Mouse (Mus musculus) mouse trophoblast stem cell (cell line): ENCODE measurements at regions not wholly inside any gene's neighbourhood (a gene's known extent, or its start where the extent isn't known, plus 50 kb on each side); places are given as distances from the start of the nearest gene placed in this dataset.

Source experiments
- in situ Hi-C, 2 experiments: fragments of 300-500 bp; cut with MseI, MboI; formaldehyde crosslinking; loops; 2 replicates in 1 of 2; 3 replicates in 1 of 2; pipeline ENCODE4 v1.15.1; 2025

DNA sequence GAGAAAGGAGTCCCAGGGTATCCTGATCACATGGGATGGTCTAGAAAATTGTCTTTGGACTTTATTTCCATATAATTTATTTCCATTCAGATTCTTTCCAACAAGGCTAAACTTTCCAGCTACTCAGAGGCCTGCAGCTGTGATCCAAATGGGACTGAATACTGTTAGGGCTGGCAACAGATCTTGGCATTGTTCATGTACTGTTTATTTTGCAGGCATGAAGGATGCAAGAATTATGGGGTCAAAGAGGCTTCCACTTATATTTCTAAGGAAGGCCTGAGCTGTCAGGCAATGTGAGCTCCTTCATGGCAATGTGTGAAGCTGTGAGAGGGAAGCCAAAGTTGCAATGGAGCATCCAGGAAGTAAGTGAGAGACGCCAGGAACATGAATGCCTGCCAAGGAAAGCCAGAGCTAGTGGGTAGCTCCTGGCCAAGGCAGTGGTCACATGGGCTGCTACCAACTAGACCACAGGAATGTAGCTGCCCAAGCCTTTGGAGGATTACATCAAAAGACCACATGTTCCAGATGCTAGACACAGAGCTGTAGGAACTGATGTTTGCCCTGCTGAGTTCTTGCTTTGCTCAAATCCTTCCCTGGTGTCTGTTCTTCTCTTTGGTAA, 261.8 kb upstream of the Sox11 start:
- in situ Hi-C loops = loop anchor here in 1 of 2 experiments (25.0 kb wide), 1 partner anchor 833 kb away; no protein-coding TSS in a partner anchor

DNA sequence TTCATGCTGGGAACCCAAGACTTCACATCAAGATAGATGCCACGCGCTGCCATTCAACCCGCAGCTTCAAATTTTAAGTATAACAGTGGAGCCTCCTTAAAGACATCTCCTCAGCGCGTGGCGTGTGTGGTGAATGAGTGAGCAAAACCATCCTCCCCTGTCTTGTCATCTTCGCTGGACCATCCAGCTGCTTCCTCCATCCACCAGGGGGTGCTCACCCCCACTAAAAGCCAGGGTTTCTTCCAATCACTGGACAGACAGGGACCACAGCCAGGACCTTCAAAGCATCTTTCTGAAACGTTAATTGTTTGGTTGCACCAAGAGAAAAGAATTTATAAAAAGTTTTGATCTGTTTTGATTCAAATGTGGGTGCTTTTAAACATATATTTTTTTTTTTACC, 256.8 kb upstream of the Sox11 start:
- in situ Hi-C loops = no loop called here

DNA sequence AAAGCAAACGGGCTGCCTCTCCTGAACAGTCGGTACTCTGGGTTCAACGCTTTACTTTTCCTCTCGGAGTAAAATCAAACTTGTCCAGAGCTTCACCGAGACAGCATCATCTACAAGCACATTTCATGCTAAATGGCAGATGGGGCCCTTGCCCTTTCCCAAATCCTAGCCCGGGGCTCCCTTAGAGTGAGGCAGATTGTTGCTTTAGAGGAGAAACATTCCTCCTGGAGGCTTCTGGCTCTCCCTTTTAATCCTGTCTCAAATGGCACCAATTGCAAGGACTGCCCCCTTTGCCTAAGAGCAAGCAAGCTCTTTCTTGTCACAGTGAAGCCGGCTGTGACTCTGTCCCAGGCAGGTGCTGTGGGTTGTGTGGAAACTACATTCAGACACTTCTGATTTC, 255.5 kb upstream of the Sox11 start:
- in situ Hi-C loops = no loop called here

DNA sequence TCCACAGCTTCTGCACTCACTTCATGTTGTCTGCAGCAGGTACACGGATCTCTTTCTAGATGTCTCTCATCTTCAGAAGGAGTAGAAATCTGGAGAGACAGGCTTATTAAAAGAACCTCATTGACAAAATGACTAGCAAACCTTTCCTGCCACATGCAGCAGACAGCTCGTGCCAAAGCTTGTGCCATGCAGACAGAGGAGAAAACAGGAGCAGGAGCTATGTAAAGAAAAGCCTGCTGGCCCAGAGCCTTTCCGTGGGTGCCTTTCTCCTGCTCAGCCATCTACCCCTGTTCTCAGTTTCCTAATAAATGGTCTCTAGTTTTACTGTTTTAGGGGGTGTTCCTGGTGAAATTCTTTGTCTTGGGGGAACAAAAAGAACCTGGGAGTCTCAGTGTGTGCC, 254.9 kb upstream of the Sox11 start:
- in situ Hi-C loops = no loop called here

DNA sequence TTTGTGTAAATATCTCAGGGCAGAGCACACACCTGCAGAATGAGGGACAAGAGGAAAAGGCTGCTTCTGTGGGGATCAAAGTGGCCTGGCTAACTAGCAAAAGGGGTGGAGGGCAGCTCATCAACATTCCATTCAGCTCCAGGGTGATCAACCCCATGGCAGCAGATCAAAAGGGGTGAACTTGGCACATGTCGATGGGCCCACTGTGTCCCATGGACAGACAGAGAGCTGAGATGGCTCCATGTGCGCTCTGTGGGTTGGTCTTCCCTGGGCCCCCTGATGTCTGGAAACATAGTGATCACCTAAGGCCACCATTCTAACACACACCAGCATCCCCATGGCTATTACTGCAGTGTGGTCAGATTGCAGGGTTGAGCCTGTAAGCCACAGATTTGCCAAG, 253.2 kb upstream of the Sox11 start:
- in situ Hi-C loops = no loop called here

DNA sequence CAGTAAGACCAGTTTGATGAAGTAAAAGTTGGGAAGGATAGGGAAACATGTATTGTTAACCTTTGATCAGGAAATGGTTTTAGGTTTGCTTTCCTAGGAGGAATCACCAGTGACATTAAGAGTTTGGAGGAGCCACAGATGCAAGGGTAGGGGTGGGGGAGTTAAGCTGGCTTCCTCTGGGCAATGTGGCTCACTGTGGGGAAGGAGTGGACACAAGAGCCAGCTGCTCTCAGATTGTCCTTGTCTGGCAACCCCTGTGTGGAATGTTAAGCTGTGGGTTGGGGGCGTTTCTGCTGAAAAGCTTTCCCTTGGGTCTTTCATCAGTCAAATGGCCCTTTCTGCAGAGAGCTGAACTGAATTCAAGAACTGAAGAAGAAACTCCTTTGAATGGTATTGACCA, 251.1 kb upstream of the Sox11 start:
- in situ Hi-C loops = no loop called here

DNA sequence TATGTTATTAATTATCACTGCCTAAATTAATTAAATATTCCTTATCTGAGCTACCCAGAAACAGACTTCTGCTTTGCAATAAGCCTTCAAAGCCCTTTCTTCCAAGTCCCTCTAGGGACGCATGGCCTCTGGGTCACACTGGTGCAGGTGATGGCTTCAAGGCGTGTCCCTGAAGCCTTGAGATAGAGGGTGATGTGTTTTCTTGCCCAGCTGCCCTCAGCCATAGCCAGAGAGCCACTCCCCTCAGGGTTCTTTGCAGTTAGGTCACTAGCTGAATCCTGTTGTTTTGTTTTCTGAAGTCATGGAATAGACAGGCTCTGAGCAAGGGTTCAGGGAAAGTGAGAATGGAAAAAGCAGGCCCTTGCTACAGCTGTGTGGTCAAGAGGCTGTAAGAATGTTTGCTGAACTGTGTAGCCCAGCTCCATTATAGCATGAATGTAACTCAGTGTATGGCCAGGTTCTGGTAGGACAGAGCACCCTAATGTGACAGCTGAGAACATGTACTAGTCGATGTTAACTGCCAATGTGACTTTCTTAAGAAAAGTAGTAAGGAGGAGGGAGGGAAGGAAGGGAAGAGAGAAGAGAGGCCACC, 233.8 kb upstream of the Sox11 start:
- in situ Hi-C loops = no loop called here

DNA sequence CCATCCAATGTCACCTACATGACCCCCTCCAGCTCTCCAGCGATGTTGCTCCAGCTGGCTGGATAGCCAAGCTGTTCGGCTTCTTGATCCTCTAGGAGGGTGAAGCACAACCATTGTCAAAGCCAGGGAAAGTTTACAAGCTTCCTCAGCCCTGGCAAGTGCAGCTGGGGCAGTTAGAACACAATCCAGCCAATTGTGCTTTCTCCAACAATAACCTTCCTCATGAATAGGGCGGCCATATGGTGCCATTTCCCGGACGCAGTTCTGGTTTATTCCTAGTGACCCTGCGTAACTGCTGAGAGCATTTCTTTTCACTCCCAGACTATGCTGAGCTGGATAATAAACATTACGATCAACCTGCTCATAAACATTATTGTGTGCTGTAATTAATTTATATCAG, 233.3 kb upstream of the Sox11 start:
- in situ Hi-C loops = no loop called here

DNA sequence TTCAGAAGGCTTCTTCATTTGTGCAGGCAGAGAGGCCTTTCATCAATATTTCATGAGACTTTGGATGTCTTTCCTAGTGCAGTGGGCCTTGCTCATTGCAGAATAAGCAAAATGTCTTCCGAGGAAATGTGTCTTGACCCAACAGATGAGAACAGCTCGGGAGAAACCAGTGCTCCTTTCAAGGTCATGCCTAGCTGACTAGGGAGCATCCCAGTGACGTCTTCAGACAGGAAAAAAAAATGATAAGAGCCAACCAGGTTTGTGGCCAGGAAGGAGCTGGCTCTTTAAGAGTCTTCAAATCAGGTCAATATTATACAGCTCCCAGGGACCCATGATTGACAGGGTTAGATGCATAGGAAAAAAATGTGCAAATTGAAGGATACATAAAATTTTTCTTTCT, 224.9 kb upstream of the Sox11 start:
- in situ Hi-C loops = no loop called here

DNA sequence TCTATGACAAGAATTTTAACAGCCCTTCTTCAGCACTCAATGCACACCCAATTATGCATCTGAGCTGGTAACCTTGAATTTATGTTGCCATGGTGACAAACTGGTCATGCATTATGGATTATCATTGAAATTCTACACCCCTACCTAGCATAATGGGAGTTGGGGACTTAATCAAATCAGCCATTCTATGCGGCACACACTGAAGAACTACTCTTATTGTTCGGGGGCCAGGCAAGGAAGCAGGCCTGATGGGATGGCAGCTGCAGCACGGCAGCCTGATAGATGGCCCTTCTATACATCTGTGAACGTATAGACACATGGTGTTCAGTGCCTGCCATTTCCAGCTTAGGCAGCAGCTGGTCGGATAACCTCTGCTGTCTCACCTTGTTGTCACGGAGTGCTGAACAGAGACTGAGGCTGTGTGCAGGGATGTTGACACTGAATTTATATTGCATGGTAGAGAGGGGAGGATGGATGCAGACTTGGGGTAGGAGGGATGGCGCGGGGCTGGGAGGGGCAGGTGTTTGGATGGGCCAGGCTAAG, 223.7 kb upstream of the Sox11 start:
- in situ Hi-C loops = no loop called here

DNA sequence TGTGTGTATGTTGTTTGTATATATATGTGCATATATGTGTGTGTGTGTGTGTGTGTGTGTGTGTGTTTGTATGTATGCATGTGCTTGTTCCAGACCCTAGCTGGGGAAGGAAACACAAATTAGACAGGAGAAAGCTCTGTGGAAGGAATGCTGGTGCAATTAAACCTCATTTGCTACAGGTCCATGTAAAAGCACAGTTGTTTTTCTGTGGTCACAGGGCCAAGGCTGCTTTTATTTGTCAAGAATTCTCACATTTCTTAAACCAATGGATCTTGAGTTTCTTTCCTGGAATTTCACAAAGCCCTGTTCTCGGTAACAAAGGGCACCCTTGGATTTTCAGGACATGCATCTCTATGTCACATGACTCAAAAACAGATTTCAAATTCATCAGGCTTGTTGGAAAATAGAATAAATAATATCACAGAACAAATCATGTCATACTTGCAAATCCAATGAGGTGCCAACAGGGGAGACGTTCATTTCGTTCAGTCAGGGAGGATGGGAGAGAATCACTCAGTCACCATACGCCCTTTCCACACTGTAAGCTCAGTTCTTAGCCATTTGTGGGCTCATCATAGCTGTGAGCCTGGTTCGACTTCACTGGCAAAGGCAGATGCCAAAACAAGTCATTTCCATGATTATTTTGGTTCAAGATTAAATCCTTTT, 222.4 kb upstream of the Sox11 start:
- in situ Hi-C loops = no loop called here

DNA sequence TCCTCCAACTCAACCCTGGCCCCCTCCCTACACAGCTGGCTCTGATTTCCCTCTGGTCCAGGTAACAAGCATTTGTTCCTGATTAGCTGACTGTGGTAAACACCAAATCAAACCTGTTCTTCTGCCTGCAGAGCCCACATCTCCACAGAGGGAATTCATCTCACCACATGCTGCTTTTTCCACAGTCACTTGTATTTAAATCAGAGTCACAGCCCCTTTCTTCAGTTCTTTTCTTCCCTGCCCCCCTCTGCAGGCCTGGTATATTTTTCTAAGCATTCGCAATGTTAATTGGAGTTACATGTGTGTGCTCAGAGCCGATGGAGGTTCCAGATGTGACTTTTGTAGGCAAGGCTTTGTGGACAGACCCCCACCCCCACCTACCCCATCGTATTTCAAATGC, 221.5 kb upstream of the Sox11 start:
- in situ Hi-C loops = no loop called here

DNA sequence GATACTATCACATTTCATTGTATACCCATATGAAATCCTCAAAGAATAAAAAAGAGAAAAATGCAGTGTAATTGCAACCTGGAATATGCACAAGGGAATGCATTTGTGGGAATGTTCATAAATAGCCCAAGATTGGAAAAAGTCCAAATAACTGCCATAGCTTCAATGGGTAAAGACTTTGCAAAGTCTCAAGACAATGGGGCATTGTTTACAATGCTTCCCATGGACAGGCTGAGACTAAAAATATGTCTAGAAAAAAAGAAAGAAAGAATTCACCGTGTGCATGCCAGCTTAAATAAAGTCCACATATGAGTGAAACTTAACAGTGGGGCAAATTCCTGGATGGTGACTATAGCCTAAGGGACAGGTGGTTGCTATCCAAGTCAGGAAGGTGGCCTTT, 210.4 kb upstream of the Sox11 start:
- in situ Hi-C loops = no loop called here

DNA sequence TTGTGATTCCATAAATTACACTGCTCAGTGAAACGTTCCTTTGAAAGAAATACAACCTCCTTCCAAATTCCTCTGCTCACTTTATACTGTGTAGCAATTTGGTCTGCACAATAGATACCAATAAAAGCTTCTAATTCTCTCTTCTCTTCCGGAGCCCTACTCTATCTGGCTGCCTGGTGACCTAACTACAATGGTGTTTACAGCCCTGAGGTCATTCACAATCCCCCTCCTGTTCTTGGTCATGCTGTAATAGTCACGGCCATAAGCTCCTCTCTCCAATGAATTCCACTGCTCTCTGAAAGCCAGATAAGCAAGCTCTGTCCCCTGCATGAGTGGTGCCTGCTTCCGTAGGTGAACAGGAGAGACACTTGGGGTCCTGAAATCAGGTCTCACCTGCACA, 195.8 kb upstream of the Sox11 start:
- in situ Hi-C loops = no loop called here

DNA sequence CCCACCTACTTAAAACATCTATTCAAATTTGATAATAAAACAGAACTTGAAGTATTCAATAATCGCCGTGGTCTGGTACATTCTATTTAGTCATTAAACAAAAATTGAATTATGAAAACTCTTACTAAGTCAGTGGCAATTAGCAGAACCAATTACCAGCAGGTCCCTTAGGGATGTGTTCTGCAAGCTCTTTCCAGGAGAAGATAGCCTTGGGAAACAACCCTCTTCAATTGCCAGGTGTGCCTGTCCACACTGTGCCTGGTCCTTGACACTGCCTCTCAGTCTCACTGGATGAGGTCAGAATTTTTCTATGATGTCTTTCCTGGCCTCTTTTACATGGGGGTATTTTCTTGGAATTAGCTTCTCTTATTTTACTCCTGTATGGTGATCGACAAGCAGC, 195.1 kb upstream of the Sox11 start:
- in situ Hi-C loops = no loop called here

DNA sequence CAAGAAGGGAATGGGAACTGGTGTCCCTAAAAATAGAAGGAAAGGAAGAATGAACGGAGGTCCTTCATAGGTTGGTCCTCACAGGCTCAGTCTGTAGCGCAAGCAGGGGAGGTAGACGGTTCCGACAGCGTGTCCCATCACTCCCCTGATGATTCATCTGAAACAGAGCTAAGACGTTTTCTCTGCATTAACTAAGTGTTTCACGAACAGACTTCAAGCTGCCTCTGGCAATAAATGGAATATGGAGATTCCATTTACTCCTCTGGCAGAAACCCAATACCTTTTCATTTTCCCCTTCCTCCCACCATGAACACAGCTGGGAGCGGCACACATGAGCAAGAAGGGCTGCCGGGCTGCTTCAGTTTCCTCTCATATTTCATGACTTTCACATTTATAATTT, 194.6 kb upstream of the Sox11 start:
- in situ Hi-C loops = no loop called here

DNA sequence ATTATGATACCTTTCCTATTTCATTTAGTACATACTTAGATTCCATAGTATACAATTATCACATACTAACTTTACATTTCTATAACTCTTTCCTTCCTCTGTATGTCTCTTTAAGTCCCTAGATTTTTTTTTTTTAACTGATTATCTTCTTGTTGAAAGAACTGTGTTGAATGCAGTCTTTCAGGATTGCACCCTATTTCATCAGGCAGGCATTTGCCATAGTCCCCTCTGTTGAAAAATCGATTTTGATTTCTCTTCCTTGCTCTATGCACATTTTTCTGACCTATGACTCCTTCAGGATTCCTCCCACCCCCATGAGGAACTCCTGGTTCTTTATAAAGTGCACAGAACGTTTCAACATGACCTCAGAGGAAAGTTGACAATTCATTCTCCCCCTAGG, 183.2 kb upstream of the Sox11 start:
- in situ Hi-C loops = no loop called here

DNA sequence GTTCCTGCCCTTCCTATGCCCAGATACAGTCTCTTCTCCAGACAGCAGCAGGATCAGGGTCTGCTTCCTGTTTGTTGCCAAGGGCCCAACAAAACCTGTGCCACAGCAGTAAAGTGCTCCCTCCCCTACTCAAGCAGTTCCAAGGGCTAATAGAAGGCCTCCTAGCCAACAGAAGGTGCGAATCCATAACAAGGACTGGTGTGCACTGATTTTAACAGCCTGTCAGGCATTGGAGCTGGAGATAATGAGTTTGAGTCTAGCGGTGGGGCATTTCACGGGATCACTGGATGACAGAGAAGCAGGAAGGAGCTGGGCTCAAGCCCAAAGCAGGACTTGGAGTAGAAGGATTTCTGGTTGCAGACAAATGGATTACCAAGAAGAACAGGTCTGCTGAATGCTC, 170.9 kb upstream of the Sox11 start:
- in situ Hi-C loops = no loop called here

DNA sequence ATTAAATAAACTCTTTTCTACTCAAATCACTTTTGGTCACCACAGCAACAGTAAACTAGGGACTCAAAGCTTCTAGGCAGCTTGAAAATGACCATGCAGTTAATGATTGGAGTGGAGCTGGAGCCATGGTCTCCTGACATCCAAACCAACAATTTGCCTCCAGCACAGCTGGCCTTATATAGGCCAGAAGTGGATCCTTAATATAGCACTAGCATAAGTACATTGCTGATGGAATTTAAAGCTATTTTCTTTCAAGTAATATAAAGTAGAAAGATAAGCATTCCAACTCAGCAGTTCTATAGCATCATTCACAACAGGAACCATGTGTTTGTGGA, 165.8 kb upstream of the Sox11 start:
- in situ Hi-C loops = loop anchor here in 1 of 2 experiments (10.0 kb wide), 1 partner anchor 163 kb away; the partner anchor contains the start of gene Sox11

DNA sequence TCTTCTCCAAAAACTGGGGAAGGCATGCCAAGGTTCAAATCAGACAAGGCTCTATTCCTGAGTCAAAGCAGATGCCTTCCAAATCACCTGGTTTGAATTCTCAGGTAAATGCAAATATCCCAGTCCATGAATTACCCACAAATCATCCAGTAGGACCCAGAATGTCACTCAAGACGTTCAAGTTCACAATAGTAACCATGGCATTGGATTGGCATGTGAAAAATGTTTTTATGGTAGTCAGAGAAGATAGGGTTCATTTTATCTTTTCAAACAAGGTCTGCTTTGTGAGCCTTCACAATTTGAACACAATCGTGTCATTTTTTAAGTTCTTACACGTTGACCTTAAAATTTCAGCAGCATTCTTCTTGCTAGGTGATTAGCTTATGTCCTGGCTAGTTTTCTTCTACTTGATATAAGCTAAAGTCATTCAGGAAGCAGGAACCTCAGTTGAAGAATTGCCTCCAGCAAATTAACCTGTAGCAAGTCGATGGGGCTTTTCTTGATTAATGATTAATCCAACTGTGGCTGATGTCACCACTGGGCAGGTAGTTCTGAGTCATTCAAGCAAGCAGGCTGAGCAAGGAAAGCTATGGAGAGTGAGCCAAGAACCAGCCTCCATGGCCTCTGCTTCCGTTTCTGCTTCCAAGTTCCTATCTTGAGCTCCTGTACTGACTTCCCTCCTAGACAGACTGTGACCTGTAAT, 165.3 kb upstream of the Sox11 start:
- in situ Hi-C loops = loop anchor here in 1 of 2 experiments (10.0 kb wide), 1 partner anchor 163 kb away; the partner anchor contains the start of gene Sox11

DNA sequence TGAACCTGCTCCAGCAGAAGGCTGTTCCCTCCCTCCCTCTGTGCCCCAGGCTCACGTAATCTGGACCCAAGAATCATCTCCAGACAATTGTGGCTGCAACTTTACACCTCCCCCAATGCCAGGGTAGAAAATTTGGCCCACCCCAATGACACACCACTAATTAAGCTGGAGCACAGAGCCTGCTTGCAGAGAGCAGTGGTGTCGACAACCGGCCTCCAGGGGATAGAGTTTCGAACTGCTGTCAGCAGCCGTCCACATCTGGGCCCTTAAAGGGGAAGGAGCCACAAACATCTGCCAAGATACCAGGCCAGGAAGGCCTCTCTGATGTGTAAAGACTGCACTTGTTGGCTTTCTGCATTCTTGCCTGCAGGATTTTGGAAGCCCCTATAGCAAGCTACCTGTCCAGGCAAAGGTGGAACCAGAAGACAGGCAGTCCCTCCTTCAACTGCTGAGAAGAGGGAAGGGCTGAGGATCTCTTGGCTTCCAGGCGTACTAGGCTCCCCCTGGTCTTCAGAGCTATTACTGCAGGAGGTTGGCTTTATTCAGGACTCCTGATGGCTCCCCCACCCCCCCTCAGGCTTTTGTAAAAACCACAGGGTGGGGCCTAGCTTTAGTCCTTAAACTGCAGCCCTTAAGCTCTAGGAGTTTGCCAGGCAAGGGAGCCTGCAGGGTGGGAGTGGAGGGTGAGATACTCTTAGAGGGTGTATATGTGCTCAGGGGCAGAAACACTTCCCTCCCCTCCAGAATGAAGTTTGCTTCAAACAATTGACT, 160.5 kb upstream of the Sox11 start:
- in situ Hi-C loops = loop anchor here in 1 of 2 experiments (10.0 kb wide), 1 partner anchor 158 kb away; the partner anchor contains the start of gene Sox11
